ENCODE assay signal across 13 mouse cellular contexts in genomic region chr5:124290216-124290615, GRCm38 (mm10).
"Had no signal": no experiment of that assay in that cellular context is flagged by ENCODE, and none has a peak within 500 bp of the region (broad histone marks: within the 10 kb centered on the region; RNA-seq: fewer than 3 reads in every experiment).

No protein-coding gene starts in this region.

- DNase-seq: gastrocnemius, postnatal 14 days; gastrocnemius, postnatal 36 days; heart, adult 11 months; heart, adult 2 months; heart, postnatal 14 days; heart, postnatal 4 days; kidney, adult 18-20 months; kidney, adult 8-10 months; kidney, postnatal 10 days; kidney, postnatal 25 days; kidney, postnatal 4 days; liver; liver, embryonic 13.5 days had no signal
